Mouse (Mus musculus) megakaryocyte, adult 5-6 weeks (primary cell): ENCODE measurements around the gene Marcks. TPM values are rescaled to one million over a fixed set of nuclear protein-coding genes. Genes with fewer than 3 reads are reported as not detected.

Experiments
- total RNA-seq, 2 experiments: library from RNA; stranded (forward) in 1 of 2; stranded (reverse) in 1 of 2; fragments of 153-499, 151-499 nt in 1 of 2; fragments of 221-1000, 200-1000 nt in 1 of 2; gene quantifications; 2 replicates each; pipeline versions ENCODE4 v1.2.3 to v1.2.4; 2015 to 2017

Marcks gene
- total RNA-seq, 2 experiments from 2014 or later: 24.1 to 31.1 TPM

Other genes with a start within 250 kb of the Marcks start
- 90.8 and 97.0 TPM in 2 replicates for gene Hdac2, start 164.4 kb downstream of the Marcks start, total RNA-seq (2015)
- 84.9 and 90.0 TPM in 2 replicates for gene Hdac2, start 164.4 kb downstream of the Marcks start, total RNA-seq (2017)